Mouse (Mus musculus) frontal cortex, postnatal 14 days (tissue): Measurements from ENCODE around the gene Adamts6.

ENCODE experiments used
- DNase-seq, 2 experiments: peaks; one replicate each; pipeline ENCODE4 v3.0.0; 2022; ENCODE audit warnings: low spot score in 2 of 2

Adamts6 gene

GRCm38 (mm10) chr13:104460287-104460686, 172.7 kb downstream of the Adamts6 start:
- no peak for DNase-seq

- no peak for DNase-seq
Measured at GRCm38 (mm10) chr13:104468061-104468460, 180.4 kb downstream of the Adamts6 start.

- no peak for DNase-seq
Measured at GRCm38 (mm10) chr13:104476285-104476956, 188.8 kb downstream of the Adamts6 start.

GRCm38 (mm10) chr13:104482426-104483089, 194.9 kb downstream of the Adamts6 start:
- no peak for DNase-seq

GRCm38 (mm10) chr13:104483111-104483722, 195.6 kb downstream of the Adamts6 start:
- no peak for DNase-seq

- no peak for DNase-seq
Measured at GRCm38 (mm10) chr13:104491046-104491811, 203.6 kb downstream of the Adamts6 start.

- no peak for DNase-seq
Measured at GRCm38 (mm10) chr13:104493466-104493993, 205.9 kb downstream of the Adamts6 start.

GRCm38 (mm10) chr13:104494200-104494873, 206.7 kb downstream of the Adamts6 start:
- DNase-seq, result no peak

GRCm38 (mm10) chr13:104497592-104497991, 210.0 kb downstream of the Adamts6 start:
- DNase-seq, result no peak

GRCm38 (mm10) chr13:104498669-104499068, 211.0 kb downstream of the Adamts6 start:
- DNase-seq, result no peak

GRCm38 (mm10) chr13:104499116-104500040, 211.7 kb downstream of the Adamts6 start:
- no peak for DNase-seq

- no peak for DNase-seq
Measured at GRCm38 (mm10) chr13:104502406-104502805, 214.8 kb downstream of the Adamts6 start.

GRCm38 (mm10) chr13:104504043-104504442, 216.4 kb downstream of the Adamts6 start:
- no peak for DNase-seq

GRCm38 (mm10) chr13:104506165-104506875, 218.7 kb downstream of the Adamts6 start:
- no peak for DNase-seq

GRCm38 (mm10) chr13:104507671-104508070, 220.0 kb downstream of the Adamts6 start:
- no peak for DNase-seq

GRCm38 (mm10) chr13:104509561-104510493, 222.2 kb downstream of the Adamts6 start:
- DNase-seq, result no peak

- no peak for DNase-seq
Measured at GRCm38 (mm10) chr13:104510766-104511165, 223.1 kb downstream of the Adamts6 start.

- no peak for DNase-seq
Measured at GRCm38 (mm10) chr13:104515054-104515453, 227.4 kb downstream of the Adamts6 start.
